Mouse (Mus musculus) c-Kit-positive CD71-negative TER-119-negative erythroid progenitor cells, embryonic 14.5 days (primary cell): ENCODE measurements around the gene Ccdc157.
A peak's percentile ranks its signal among the peaks of the same experiment; 100 is the strongest.
"Not testable (repeated sequence)": the region's sequence is repeated elsewhere in the genome, so short reads cannot be mapped to it uniquely, and the experiment has no call there.

Experiments
- DNase-seq: peaks from one replicate; pipeline ENCODE4 v3.0.0-alpha.2; 2013; ENCODE audit warnings: low read depth

The Ccdc157 gene

GRCm38 (mm10) chr11:4159808-4160708 lies at the start of gene Ccdc157, which contains the start of gene Sf3a1:
Ccdc157 (minus strand) TSS chr11:4160293.
Sf3a1 (plus strand) TSS chr11:4160350.
- DNase-seq = peak; percentile 90

- no peak for DNase-seq
These were observed 49.5 kb upstream of the Ccdc157 start for GRCm38 (mm10) chr11:4209556-4209955.

- DNase-seq = no peak
These were observed 47.6 kb upstream of the Ccdc157 start for GRCm38 (mm10) chr11:4207655-4208054.

- no peak for DNase-seq
These were observed 46.5 kb upstream of the Ccdc157 start for GRCm38 (mm10) chr11:4206563-4206962.

- no peak for DNase-seq
These were observed 45.9 kb upstream of the Ccdc157 start for GRCm38 (mm10) chr11:4205951-4206350.

GRCm38 (mm10) chr11:4205097-4205655 lies 45.1 kb upstream of the Ccdc157 start:
- DNase-seq = no peak

- no peak for DNase-seq
These were observed 43.6 kb upstream of the Ccdc157 start for GRCm38 (mm10) chr11:4203705-4204074.

- DNase-seq = no peak
These were observed 43.1 kb upstream of the Ccdc157 start for GRCm38 (mm10) chr11:4202995-4203704.

- DNase-seq = no peak
These were observed 42.0 kb upstream of the Ccdc157 start for GRCm38 (mm10) chr11:4201981-4202700.

- DNase-seq = no peak
These were observed 37.6 kb upstream of the Ccdc157 start for GRCm38 (mm10) chr11:4197691-4198090.

- no peak for DNase-seq
These were observed 36.5 kb upstream of the Ccdc157 start for GRCm38 (mm10) chr11:4196636-4197035.

- peak; percentile 39 for DNase-seq
These were observed 35.5 kb upstream of the Ccdc157 start for GRCm38 (mm10) chr11:4195597-4196031.

GRCm38 (mm10) chr11:4193420-4193819 lies 33.3 kb upstream of the Ccdc157 start:
- no peak for DNase-seq

GRCm38 (mm10) chr11:4192757-4193156 lies 32.7 kb upstream of the Ccdc157 start:
- no peak for DNase-seq

- no peak for DNase-seq
These were observed 30.6 kb upstream of the Ccdc157 start for GRCm38 (mm10) chr11:4190677-4191076.

- DNase-seq = no peak
These were observed 29.1 kb upstream of the Ccdc157 start for GRCm38 (mm10) chr11:4189182-4189581.

- no peak for DNase-seq
These were observed 27.2 kb upstream of the Ccdc157 start for GRCm38 (mm10) chr11:4187318-4187700.

GRCm38 (mm10) chr11:4186486-4187317 lies 26.6 kb upstream of the Ccdc157 start, which contains the start of gene Tbc1d10a:
Tbc1d10a (plus strand) TSS chr11:4186789.
- peak; percentile 93 for DNase-seq

- not testable (repeated sequence) for DNase-seq
These were observed 25.4 kb upstream of the Ccdc157 start for GRCm38 (mm10) chr11:4185480-4185879.

GRCm38 (mm10) chr11:4184251-4184952 lies 24.3 kb upstream of the Ccdc157 start:
- DNase-seq = no peak
